In the genomic region with DNA sequence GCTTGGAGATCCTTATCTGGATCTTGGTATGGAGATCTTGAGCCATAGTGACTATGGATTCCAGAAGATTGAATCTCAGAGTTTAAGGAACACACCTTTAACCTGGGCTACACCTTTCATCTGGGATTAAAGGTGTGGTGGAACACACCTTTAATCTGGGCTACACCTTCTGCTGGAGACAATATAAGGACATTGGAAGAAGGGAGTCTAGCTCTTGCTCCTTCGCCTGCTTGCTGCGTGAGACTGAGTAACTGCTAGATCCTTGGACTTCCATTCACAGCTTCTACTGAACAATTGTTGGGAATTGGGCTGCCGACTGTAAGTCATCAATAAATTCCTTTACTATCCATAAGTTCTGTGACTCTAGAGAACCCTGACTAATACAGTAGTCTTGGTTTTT, we compare ENCODE assay signal across 8 mouse cellular contexts. TPM values are rescaled to one million over a fixed set of nuclear protein-coding genes. Genes with fewer than 3 reads are reported as not detected.
DNase-seq lines count a peak whose midpoint lies in the region; ATAC-seq and TF ChIP-seq lines count a peak whose summit lies in the region.
"Not testable (repeated sequence)": the region's sequence is repeated elsewhere in the genome, so short reads cannot be mapped to it uniquely, and the experiment has no call there.
"Had no signal": no experiment of that assay in that cellular context is flagged by ENCODE, and none has a peak within 500 bp of the region (broad histone marks: within the 10 kb centered on the region; RNA-seq: fewer than 3 reads in every experiment).

A gene (plus strand): TSS at position 301 of the 400 bp plus-strand sequence.

- 0 out of 2 replicates have a peak, but pooled peaks cover 11% of the 10 kb centered on the region for H3K27me3 ChIP-seq in embryonic facial prominence, embryonic 12.5 days
- H3K27me3 ChIP-seq in heart, postnatal 0 days (ENCODE audit: control insufficient read depth, insufficient read depth, low read length); kidney, embryonic 16.5 days (ENCODE audit: insufficient read depth, low read length); midbrain, embryonic 11.5 days (ENCODE audit: control insufficient read depth, insufficient read depth, low read length): not testable (repeated sequence)

- not testable (repeated sequence) for H3K27ac ChIP-seq in embryonic facial prominence, embryonic 12.5 days; heart, postnatal 0 days (ENCODE audit: low read depth); kidney, embryonic 16.5 days (ENCODE audit: low read length); midbrain, embryonic 11.5 days (ENCODE audit: low read depth, low read length)

- H3K9me3 ChIP-seq in embryonic facial prominence, embryonic 12.5 days; heart, postnatal 0 days (replicated peaks; ENCODE audit: control insufficient read depth, low read length); kidney, embryonic 16.5 days (ENCODE audit: low read length); midbrain, embryonic 11.5 days (ENCODE audit: control insufficient read depth, low read length): not testable (repeated sequence)

- not testable (repeated sequence) for H3K4me3 ChIP-seq in embryonic facial prominence, embryonic 12.5 days; heart, postnatal 0 days (ENCODE audit: low read depth, low read length); kidney, embryonic 16.5 days (ENCODE audit: low read length); midbrain, embryonic 11.5 days (ENCODE audit: low read depth, low read length)

- H3K9ac ChIP-seq in embryonic facial prominence, embryonic 12.5 days; heart, postnatal 0 days (replicated peaks; ENCODE audit: low read depth, low read length); kidney, embryonic 16.5 days (replicated peaks; ENCODE audit: low read length); midbrain, embryonic 11.5 days (ENCODE audit: low read length): not testable (repeated sequence)

- DNase-seq in gastrocnemius, adult 18-20 months (ENCODE audit: low spot score); gonadal fat pad, adult 2 months (ENCODE audit: low read depth); heart, postnatal 0 days (ENCODE audit: low spot score); left cerebral cortex, postnatal 14 days (ENCODE audit: low spot score in 2 of 2); midbrain, embryonic 11.5 days (ENCODE audit: low spot score, missing footprints): not testable (repeated sequence)

- H3K4me2 ChIP-seq in embryonic facial prominence, embryonic 12.5 days (replicated peaks); kidney, embryonic 16.5 days (replicated peaks; ENCODE audit: low read depth, low read length); midbrain, embryonic 11.5 days: not testable (repeated sequence)
- H3K4me2 ChIP-seq in heart, postnatal 0 days (ENCODE audit: low read depth, low read length): 0 out of 2 replicates have a peak within 1 kb of the TSS, but pooled peaks have one; percentile 9

- not testable (repeated sequence) for TF ChIP-seq EP300 in heart, postnatal 0 days (IDR thresholded peaks at IDR 0.05; ENCODE audit: low read depth)

- not testable (repeated sequence) for H3K36me3 ChIP-seq in embryonic facial prominence, embryonic 12.5 days; heart, postnatal 0 days (replicated peaks; ENCODE audit: control insufficient read depth, insufficient read depth, low read length); kidney, embryonic 16.5 days (ENCODE audit: insufficient read depth, low read length); midbrain, embryonic 11.5 days (ENCODE audit: control insufficient read depth, insufficient read depth, low read length)

- intact Hi-C loops in left cerebral cortex, postnatal 14 days (cut with DNase I): loop anchor here (5.0 kb wide), 2 partner anchors 59 to 131 kb away; no protein-coding TSS in a partner anchor

- H3K4me1 ChIP-seq in embryonic facial prominence, embryonic 12.5 days: not testable (repeated sequence)
- peaks cover 11% of the 10 kb centered on the region; the same call in 1 of the 2 replicates for H3K4me1 ChIP-seq in heart, postnatal 0 days (ENCODE audit: control insufficient read depth, insufficient read depth)
- H3K4me1 ChIP-seq in kidney, embryonic 16.5 days (ENCODE audit: insufficient read depth, low read length): peaks cover 19% of the 10 kb centered on the region; the same call in 1 of the 2 replicates
- peaks cover 20% of the 10 kb centered on the region for H3K4me1 ChIP-seq in midbrain, embryonic 11.5 days (ENCODE audit: control insufficient read depth, insufficient read depth, low read length)

- ATAC-seq in embryonic facial prominence, embryonic 12.5 days (ENCODE audit: insufficient number of reproducible peaks, insufficient read depth, low FRiP score, low TSS enrichment); heart, postnatal 0 days (ENCODE audit: insufficient read depth, low read depth); kidney, embryonic 16.5 days (ENCODE audit: low FRiP score, low TSS enrichment); midbrain, embryonic 11.5 days (ENCODE audit: low FRiP score): not testable (repeated sequence)

- not testable (repeated sequence) for TF ChIP-seq CTCF in heart, postnatal 0 days (IDR thresholded peaks at IDR 0.05; ENCODE audit: low read depth)

- 92% methylated on average over 3 of the region's 3 CpGs for WGBS in embryonic facial prominence, embryonic 12.5 days
- WGBS in heart, postnatal 0 days: 99% methylated on average over 3 of the region's 3 CpGs
- 98% methylated on average over 3 of the region's 3 CpGs for WGBS in kidney, embryonic 16.5 days
- WGBS in midbrain, embryonic 11.5 days: 95% methylated on average over 3 of the region's 3 CpGs

RNA-seq across cellular contexts. Expression of the gene that starts here (rescaled TPM):
- polyA plus RNA-seq in embryonic facial prominence, embryonic 12.5 days (2016; fragmentation: Nextera tagmentation; extraction: Ambion mirVana): 34.4 and 40.3 TPM in 2 replicates
- 100 to 1,000 TPM; 205 to 307 TPM for total RNA-seq in gastrocnemius, adult 18-20 months (2021)
- 83.8 and 121 TPM in 2 replicates for polyA plus RNA-seq in gonadal fat pad, adult 2 months (2012; rRNA removed)
- 1.6 and 1.8 TPM in 2 replicates for total RNA-seq in heart, postnatal 0 days (2014; rRNA removed; ENCODE audit: low replicate concordance)
- 10.3 and 15.2 TPM in 2 replicates for polyA plus RNA-seq in heart, postnatal 0 days (2015; fragmentation: Nextera tagmentation; extraction: Ambion mirVana)
- polyA plus RNA-seq in kidney, embryonic 16.5 days (2015; fragmentation: Nextera tagmentation; extraction: Ambion mirVana): 15.3 and 17.1 TPM in 2 replicates
- 10 to 100 TPM; 11.6 to 14.4 TPM for total RNA-seq in left cerebral cortex, postnatal 14 days (2021)
- polyA plus RNA-seq in midbrain, embryonic 11.5 days (2014; fragmentation: Nextera tagmentation; extraction: Ambion mirVana): 13.7 and 16.8 TPM in 2 replicates
- polyA plus RNA-seq: macrophage had no signal

Comparison
In these comparisons a context has a peak if more than half of its experiments do, and no peak if none do; other contexts are left out.
1. RNA of the gene that starts here (total RNA-seq): 205 to 307 TPM in gastrocnemius, adult 18-20 months; 11.6 to 14.4 TPM in left cerebral cortex, postnatal 14 days and 1.6 to 1.8 TPM in heart, postnatal 0 days; every median in the first group is over 10 times any median in the second.